Mouse (Mus musculus): ENCODE data around the gene Cpeb4. TPM values are rescaled to one million over a fixed set of nuclear protein-coding genes. Genes with fewer than 3 reads are reported as not detected.
"Not testable (repeated sequence)": the region's sequence is repeated elsewhere in the genome, so short reads cannot be mapped to it uniquely, and the experiment has no call there.

The Cpeb4 gene
- polyA plus RNA-seq, 1 experiment: 1.5 TPM

DNA sequence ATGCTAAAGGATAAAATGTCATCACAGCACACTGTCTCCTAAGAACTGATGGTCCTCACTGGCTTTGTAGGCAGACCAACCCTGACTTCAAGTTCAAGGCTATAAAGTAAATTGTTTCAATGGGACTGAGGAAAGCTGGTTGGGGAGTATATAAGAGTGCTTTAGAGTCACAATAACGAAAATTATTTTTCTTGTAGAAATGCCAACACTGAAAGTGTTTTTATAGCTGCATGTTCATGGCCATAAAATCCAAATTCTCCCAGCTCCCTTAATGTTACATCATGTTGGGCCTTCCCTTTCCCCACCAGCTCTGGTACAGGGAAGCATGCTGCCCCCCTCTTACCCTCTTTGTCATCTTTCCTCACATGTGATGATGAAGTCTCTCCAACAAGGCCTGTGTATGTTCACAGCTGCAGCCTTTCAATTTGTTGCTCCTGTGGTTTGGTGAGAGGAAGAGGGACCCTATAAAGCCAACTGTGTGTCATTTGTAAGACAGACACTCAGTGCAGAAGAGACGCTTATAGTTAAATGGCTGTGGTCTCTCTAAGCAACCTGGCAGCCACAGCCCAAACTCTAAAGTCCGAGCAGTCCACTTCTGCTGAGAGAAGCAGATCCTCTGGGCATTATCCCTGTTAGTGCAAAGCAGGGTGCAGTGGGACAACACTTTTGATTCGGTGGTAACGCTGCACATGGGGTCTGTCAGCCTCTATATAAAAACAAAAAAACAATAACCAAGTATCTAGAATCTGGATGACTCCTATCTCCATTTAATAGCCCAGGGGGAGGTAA is 29.6 kb upstream of the Cpeb4 start:
- TF ChIP-seq FOSL1 (IDR thresholded peaks at IDR 0.05; ENCODE audit: insufficient read depth, low read length, poor library complexity, severe bottlenecking): no peak
- TF ChIP-seq CTCF (IDR thresholded peaks at IDR 0.05; ENCODE audit: control insufficient read depth, insufficient read depth, insufficient read length): no peak
- TF ChIP-seq CEBPB (IDR thresholded peaks at IDR 0.05; ENCODE audit: low read depth): no peak
- no peak for TF ChIP-seq MAX (IDR thresholded peaks at IDR 0.05)
- no peak for TF ChIP-seq USF1 (IDR thresholded peaks at IDR 0.05; ENCODE audit: low read depth)
- no peak for TF ChIP-seq MYOD1 (IDR thresholded peaks at IDR 0.05; ENCODE audit: control insufficient read depth, insufficient read length, low read depth)
- Histone ChIP-seq H3K27me3 (ENCODE audit: control insufficient read depth, insufficient read depth, insufficient read length) (peaks cover 3% of the 10 kb centered on the region), H3K4me3 (ENCODE audit: insufficient read depth, poor library complexity, severe bottlenecking) (no peak overlapping the region), H3K79me3 (ENCODE audit: low read depth) (no peaks in the 10 kb centered on the region), H3ac (ENCODE audit: control insufficient read depth, insufficient read length, low read depth) (no peak overlapping the region), H3K79me2 (ENCODE audit: control insufficient read depth, insufficient read depth) (no peaks in the 10 kb centered on the region), H3K36me3 (ENCODE audit: control insufficient read depth, insufficient read depth) (no peaks in the 10 kb centered on the region)

DNA sequence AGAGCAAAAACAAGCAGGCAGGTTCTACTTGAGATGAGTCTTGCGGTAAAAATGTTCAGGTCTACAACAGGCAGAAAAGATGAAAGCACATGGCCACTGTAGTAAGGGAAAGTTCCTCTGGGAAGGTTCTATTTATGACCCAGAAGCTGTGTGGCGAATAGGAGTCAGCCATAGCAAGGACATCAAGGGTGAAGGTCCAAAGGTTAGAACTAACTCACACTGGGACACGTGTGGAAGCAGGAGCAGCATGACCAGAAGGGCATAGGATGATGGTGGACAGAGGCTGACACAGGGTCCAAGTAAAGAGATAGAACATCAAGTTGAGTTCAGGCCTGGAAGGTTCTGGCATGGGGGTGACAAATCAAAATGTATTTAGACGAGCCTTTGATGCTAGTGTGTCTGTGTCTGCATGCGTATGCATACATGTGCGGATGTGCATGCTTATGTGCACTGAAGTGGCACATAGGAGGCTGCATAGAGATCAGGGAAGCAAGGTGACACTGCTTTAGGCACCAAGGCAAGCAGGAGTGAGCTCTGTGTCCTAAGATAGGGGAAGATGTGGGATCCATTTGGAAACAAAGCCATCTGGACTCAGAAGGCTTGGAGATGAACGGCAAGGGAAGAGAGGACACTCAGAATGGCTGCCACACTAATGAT is 28.7 kb upstream of the Cpeb4 start:
- no peaks in the 10 kb centered on the region for H3K79me3 ChIP-seq (ENCODE audit: low read depth)
- H3ac ChIP-seq (ENCODE audit: control insufficient read depth, insufficient read length, low read depth): no peak overlapping the region
- H3K4me3 ChIP-seq (ENCODE audit: insufficient read depth, poor library complexity, severe bottlenecking): no peak overlapping the region
- H3K79me2 ChIP-seq (ENCODE audit: control insufficient read depth, insufficient read depth): no peaks in the 10 kb centered on the region
- no peak for TF ChIP-seq USF1 (IDR thresholded peaks at IDR 0.05; ENCODE audit: low read depth)
- no peak for TF ChIP-seq MAX (IDR thresholded peaks at IDR 0.05)
- TF ChIP-seq MYOD1 (IDR thresholded peaks at IDR 0.05; ENCODE audit: control insufficient read depth, insufficient read length, low read depth): no peak
- no peak for TF ChIP-seq CEBPB (IDR thresholded peaks at IDR 0.05; ENCODE audit: low read depth)
- TF ChIP-seq CTCF (IDR thresholded peaks at IDR 0.05; ENCODE audit: control insufficient read depth, insufficient read depth, insufficient read length): no peak
- TF ChIP-seq MYOG (IDR thresholded peaks at IDR 0.05; ENCODE audit: control insufficient read depth, extremely low read depth, insufficient read length): no peak
- no peak for TF ChIP-seq FOSL1 (IDR thresholded peaks at IDR 0.05; ENCODE audit: insufficient read depth, low read length, poor library complexity, severe bottlenecking)
- no peaks in the 10 kb centered on the region for H3K36me3 ChIP-seq (ENCODE audit: control insufficient read depth, insufficient read depth)
- H3K27me3 ChIP-seq (ENCODE audit: control insufficient read depth, insufficient read depth, insufficient read length): peaks cover 3% of the 10 kb centered on the region

DNA sequence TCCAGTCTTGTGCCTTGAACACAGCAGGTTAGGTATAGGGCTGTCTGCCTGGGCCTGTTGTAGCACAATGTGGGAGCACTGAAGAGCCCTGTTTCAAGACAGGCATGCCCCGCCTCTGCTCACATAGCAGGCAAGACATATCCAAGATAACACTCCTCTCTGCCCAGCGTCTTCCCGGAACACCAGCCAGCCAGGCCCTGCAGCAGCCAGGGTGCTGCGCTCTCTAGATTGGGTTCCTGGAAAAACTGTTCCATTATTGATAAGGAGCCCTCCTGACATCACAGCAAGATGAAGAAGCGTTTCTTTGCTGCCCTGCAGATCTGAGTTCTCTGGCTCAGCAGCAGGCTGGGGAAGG is 28.2 kb upstream of the Cpeb4 start:
- no peaks in the 10 kb centered on the region for H3K36me3 ChIP-seq (ENCODE audit: control insufficient read depth, insufficient read depth)
- no peak overlapping the region for H3K4me3 ChIP-seq (ENCODE audit: insufficient read depth, poor library complexity, severe bottlenecking)
- H3K79me3 ChIP-seq (ENCODE audit: low read depth): no peaks in the 10 kb centered on the region
- H3K79me2 ChIP-seq (ENCODE audit: control insufficient read depth, insufficient read depth): no peaks in the 10 kb centered on the region
- H3K27me3 ChIP-seq (ENCODE audit: control insufficient read depth, insufficient read depth, insufficient read length): peaks cover 3% of the 10 kb centered on the region
- no peak overlapping the region for H3ac ChIP-seq (ENCODE audit: control insufficient read depth, insufficient read length, low read depth)
- TF ChIP-seq MAX (IDR thresholded peaks at IDR 0.05) (no peak), USF1 (IDR thresholded peaks at IDR 0.05; ENCODE audit: low read depth) (no peak), MYOD1 (IDR thresholded peaks at IDR 0.05; ENCODE audit: control insufficient read depth, insufficient read length, low read depth) (no peak), CEBPB (IDR thresholded peaks at IDR 0.05; ENCODE audit: low read depth) (no peak), FOSL1 (IDR thresholded peaks at IDR 0.05; ENCODE audit: insufficient read depth, low read length, poor library complexity, severe bottlenecking) (no peak), MYOG (IDR thresholded peaks at IDR 0.05; ENCODE audit: control insufficient read depth, extremely low read depth, insufficient read length) (no peak), CTCF (IDR thresholded peaks at IDR 0.05; ENCODE audit: control insufficient read depth, insufficient read depth, insufficient read length) (no peak)

DNA sequence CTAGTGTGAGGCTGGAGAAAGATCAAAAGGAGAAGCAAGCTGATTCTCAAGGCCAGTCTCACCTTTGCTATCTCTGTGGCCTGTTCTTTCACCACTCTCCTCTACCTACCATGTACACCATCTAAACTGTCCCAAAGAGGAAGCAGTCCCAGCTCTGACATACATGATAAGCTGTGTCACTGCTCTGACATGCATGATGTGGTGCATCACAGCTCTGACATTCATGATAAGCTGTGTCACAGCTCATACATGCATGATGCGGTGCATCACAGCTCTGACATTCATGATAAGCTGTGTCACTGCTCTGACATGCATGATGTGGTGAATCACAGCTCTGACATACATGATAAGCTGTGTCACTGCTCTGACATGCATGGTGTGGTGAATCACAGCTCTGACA is 26.9 kb upstream of the Cpeb4 start:
- H3K36me3 ChIP-seq (ENCODE audit: control insufficient read depth, insufficient read depth); H3K79me2 ChIP-seq (ENCODE audit: control insufficient read depth, insufficient read depth); H3ac ChIP-seq (ENCODE audit: control insufficient read depth, insufficient read length, low read depth); H3K27me3 ChIP-seq (ENCODE audit: control insufficient read depth, insufficient read depth, insufficient read length); H3K79me3 ChIP-seq (ENCODE audit: low read depth); H3K4me3 ChIP-seq (ENCODE audit: insufficient read depth, poor library complexity, severe bottlenecking): not testable (repeated sequence)

DNA sequence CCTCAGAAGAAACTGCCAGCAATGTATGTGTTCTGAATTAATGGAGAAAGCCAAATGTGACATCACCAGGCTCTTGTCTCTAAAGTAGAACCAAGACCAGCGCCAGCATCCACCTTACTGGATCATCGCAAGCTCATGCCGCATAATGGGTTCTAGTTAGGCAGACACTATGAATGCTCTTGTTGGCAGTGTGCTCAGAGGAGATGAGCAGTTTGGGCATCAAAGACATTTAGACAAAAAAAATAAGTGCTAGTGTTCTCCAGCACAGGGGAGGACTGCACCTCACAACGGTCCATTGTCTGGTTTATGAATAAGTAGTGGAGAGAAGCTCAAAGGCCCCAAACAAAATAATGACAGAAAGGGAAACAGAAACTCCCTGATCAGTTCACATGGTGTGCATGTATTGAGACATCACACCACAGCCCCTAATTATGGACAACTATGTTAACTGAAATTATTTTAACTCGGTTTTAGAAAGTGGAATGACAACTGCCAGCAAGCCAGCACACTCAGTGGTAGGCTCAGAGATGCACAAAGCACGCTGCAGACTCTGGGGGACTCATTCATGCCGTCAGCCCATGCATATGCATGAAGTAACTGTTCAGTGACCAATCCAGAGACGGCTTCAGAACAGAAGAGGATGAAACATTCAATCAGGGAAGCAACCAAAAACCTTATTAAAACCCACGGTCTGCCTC is 25.1 kb upstream of the Cpeb4 start:
- TF ChIP-seq CEBPB (IDR thresholded peaks at IDR 0.05; ENCODE audit: low read depth) (no peak), CTCF (IDR thresholded peaks at IDR 0.05; ENCODE audit: control insufficient read depth, insufficient read depth, insufficient read length) (no peak), USF1 (IDR thresholded peaks at IDR 0.05; ENCODE audit: low read depth) (no peak), MYOD1 (IDR thresholded peaks at IDR 0.05; ENCODE audit: control insufficient read depth, insufficient read length, low read depth) (no peak), FOSL1 (IDR thresholded peaks at IDR 0.05; ENCODE audit: insufficient read depth, low read length, poor library complexity, severe bottlenecking) (no peak), MYOG (IDR thresholded peaks at IDR 0.05; ENCODE audit: control insufficient read depth, extremely low read depth, insufficient read length) (no peak)
- H3K79me3 ChIP-seq (ENCODE audit: low read depth): no peaks in the 10 kb centered on the region
- no peaks in the 10 kb centered on the region for H3K79me2 ChIP-seq (ENCODE audit: control insufficient read depth, insufficient read depth)
- no peak overlapping the region for H3ac ChIP-seq (ENCODE audit: control insufficient read depth, insufficient read length, low read depth)
- H3K36me3 ChIP-seq (ENCODE audit: control insufficient read depth, insufficient read depth): no peaks in the 10 kb centered on the region
- no peak overlapping the region for H3K4me3 ChIP-seq (ENCODE audit: insufficient read depth, poor library complexity, severe bottlenecking)
- peaks cover 3% of the 10 kb centered on the region for H3K27me3 ChIP-seq (ENCODE audit: control insufficient read depth, insufficient read depth, insufficient read length)
